16 mouse cellular contexts compared by ENCODE assay signal in genomic region chr2:146290366-146290765, GRCm38 (mm10).
A peak's percentile ranks its signal among the peaks of the same experiment; 100 is the strongest.
DNase-seq lines count a peak whose midpoint lies in the region; ATAC-seq and TF ChIP-seq lines count a peak whose summit lies in the region.
"Had no signal": no experiment of that assay in that cellular context is flagged by ENCODE, and none has a peak within 500 bp of the region (broad histone marks: within the 10 kb centered on the region; RNA-seq: fewer than 3 reads in every experiment).

No protein-coding gene starts in this region.

- no peak overlapping the region for H3K4me2 ChIP-seq in forebrain, embryonic 14.5 days (ENCODE audit: low read length)
- no peak overlapping the region for H3K4me2 ChIP-seq in hindbrain, postnatal 0 days (ENCODE audit: low read depth, low read length)
- no peak overlapping the region for H3K4me2 ChIP-seq in neural tube, embryonic 13.5 days
- H3K4me2 ChIP-seq: embryonic facial prominence, embryonic 15.5 days; heart, embryonic 11.5 days; lung, embryonic 15.5 days had no signal

- no peak overlapping the region for H3K9ac ChIP-seq in forebrain, embryonic 14.5 days (ENCODE audit: low read length)
- no peak overlapping the region for H3K9ac ChIP-seq in hindbrain, postnatal 0 days (replicated peaks; ENCODE audit: low read length)
- H3K9ac ChIP-seq in neural tube, embryonic 13.5 days, result no peak overlapping the region
- H3K9ac ChIP-seq: embryonic facial prominence, embryonic 15.5 days; lung, embryonic 15.5 days had no signal

- peak; percentile 59 to 67 for DNase-seq in cerebellum, postnatal 10 days
- DNase-seq in cerebellum, adult 18-20 months, result no peak
- no peak for DNase-seq in forebrain, embryonic 14.5 days (ENCODE audit: low spot score)
- DNase-seq in hindbrain, postnatal 0 days (ENCODE audit: low spot score), result no peak
- no peak for DNase-seq in urinary bladder, postnatal 25 days (ENCODE audit: low spot score)
- DNase-seq in MN1 (ENCODE audit: low spot score), result no peak
- DNase-seq: adrenal gland, postnatal 36 days; gastrocnemius, postnatal 36 days; kidney, postnatal 14 days; thymus, adult 2 months had no signal

- 62% methylated on average over 6 of the region's 6 CpGs for WGBS in forebrain, embryonic 14.5 days
- 66% methylated on average over 6 of the region's 6 CpGs for WGBS in hindbrain, postnatal 0 days
- 63% methylated on average over 6 of the region's 6 CpGs for WGBS in neural tube, embryonic 13.5 days

- peak overlapping the region; percentile 81 for H3K27ac ChIP-seq in forebrain, embryonic 14.5 days (ENCODE audit: low read depth, low read length)
- H3K27ac ChIP-seq in hindbrain, postnatal 0 days, result peak overlapping the region; percentile 50; the same call in 1 of the 2 replicates
- H3K27ac ChIP-seq in neural tube, embryonic 13.5 days (replicated peaks), result peak overlapping the region; percentile 76; the same call in 1 of the 2 replicates
- H3K27ac ChIP-seq: embryonic facial prominence, embryonic 15.5 days; lung, embryonic 15.5 days had no signal

- H3K27me3 ChIP-seq in forebrain, embryonic 14.5 days (replicated peaks; ENCODE audit: control insufficient read depth, insufficient read depth, low read length), result no peaks in the 10 kb centered on the region
- H3K27me3 ChIP-seq in hindbrain, postnatal 0 days (ENCODE audit: insufficient read depth, low read length), result peaks cover 4% of the 10 kb centered on the region; the same call in 1 of the 2 replicates
- no peaks in the 10 kb centered on the region for H3K27me3 ChIP-seq in neural tube, embryonic 13.5 days
- H3K27me3 ChIP-seq: lung, embryonic 15.5 days had no signal

- H3K9me3 ChIP-seq in forebrain, embryonic 14.5 days (replicated peaks; ENCODE audit: control insufficient read depth, low read length), result no peaks in the 10 kb centered on the region
- H3K9me3 ChIP-seq in hindbrain, postnatal 0 days (ENCODE audit: low read length), result no peaks in the 10 kb centered on the region
- no peaks in the 10 kb centered on the region for H3K9me3 ChIP-seq in neural tube, embryonic 13.5 days
- H3K9me3 ChIP-seq: embryonic facial prominence, embryonic 15.5 days; lung, embryonic 15.5 days had no signal

- H3K4me3 ChIP-seq in forebrain, embryonic 14.5 days (ENCODE audit: low read depth, low read length), result no peak overlapping the region
- no peak overlapping the region for H3K4me3 ChIP-seq in hindbrain, postnatal 0 days (ENCODE audit: low read length)
- no peak overlapping the region for H3K4me3 ChIP-seq in neural tube, embryonic 13.5 days
- H3K4me3 ChIP-seq: embryonic facial prominence, embryonic 15.5 days; lung, embryonic 15.5 days; myocyte had no signal

- peaks cover 40% of the 10 kb centered on the region for H3K4me1 ChIP-seq in forebrain, embryonic 14.5 days (ENCODE audit: control insufficient read depth, insufficient read depth, low read length)
- no peaks in the 10 kb centered on the region; the same call in 1 of the 2 replicates for H3K4me1 ChIP-seq in hindbrain, postnatal 0 days (ENCODE audit: insufficient read depth, low read length)
- peaks cover 36% of the 10 kb centered on the region for H3K4me1 ChIP-seq in neural tube, embryonic 13.5 days (replicated peaks)
- H3K4me1 ChIP-seq: lung, embryonic 15.5 days had no signal

- no peaks in the 10 kb centered on the region for H3K36me3 ChIP-seq in forebrain, embryonic 14.5 days (ENCODE audit: control insufficient read depth, insufficient read depth, low read length)
- no peaks in the 10 kb centered on the region for H3K36me3 ChIP-seq in hindbrain, postnatal 0 days (ENCODE audit: insufficient read depth, low read length)
- no peaks in the 10 kb centered on the region for H3K36me3 ChIP-seq in neural tube, embryonic 13.5 days
- H3K36me3 ChIP-seq: embryonic facial prominence, embryonic 15.5 days; lung, embryonic 15.5 days had no signal

- no peak for TF ChIP-seq CTCF in hindbrain, postnatal 0 days (IDR thresholded peaks at IDR 0.05; ENCODE audit: low read depth)

- ATAC-seq in forebrain, embryonic 14.5 days, result peak; percentile 37; the same call in 1 of the 2 replicates
- ATAC-seq in hindbrain, postnatal 0 days, result peak; percentile 24
- peak; percentile 24; the same call in 1 of the 2 replicates for ATAC-seq in neural tube, embryonic 13.5 days (ENCODE audit: low read depth)
- no peak for ATAC-seq in granulocyte monocyte progenitor cell, adult 5-6 weeks (replicated peaks; ENCODE audit: poor library complexity, severe bottlenecking)

Comparison
In these comparisons a context has a peak if more than half of its experiments do, and no peak if none do; other contexts are left out.
1. DNase-seq: peak in cerebellum, postnatal 10 days (2 of 2); none in cerebellum, adult 18-20 months (0 of 2), forebrain, embryonic 14.5 days (single experiment), hindbrain, postnatal 0 days (single experiment), urinary bladder, postnatal 25 days (single experiment) and MN1 (single experiment).
2. Peak in every context shown above with its lines, with median percentiles within 50 percentile points of each other: H3K27ac ChIP-seq.